Mouse (Mus musculus) C2C12 (cell line): ENCODE measurements around the gene Rasl10a. TPM values are rescaled to one million over a fixed set of nuclear protein-coding genes. Genes with fewer than 3 reads are reported as not detected.
A peak's percentile ranks its signal among the peaks of the same experiment; 100 is the strongest.

Experiments
- H3K27me3 ChIP-seq: one replicate; pipeline ENCODE4 v1.6.1; 2011; ENCODE audit not compliant: control insufficient read depth, insufficient read depth, insufficient read length
- H3K36me3 ChIP-seq: one replicate; pipeline ENCODE4 v1.6.1; 2011; ENCODE audit not compliant: control insufficient read depth, insufficient read depth
- H3K4me3 ChIP-seq: one replicate; pipeline ENCODE4 v1.5.1; 2011; ENCODE audit warnings: mild to moderate bottlenecking, control low read depth; ENCODE audit not compliant: poor library complexity, insufficient read depth, severe bottlenecking
- H3K79me2 ChIP-seq: one replicate; pipeline ENCODE4 v1.6.1; 2011; ENCODE audit not compliant: control insufficient read depth, insufficient read depth
- H3K79me3 ChIP-seq: one replicate; pipeline ENCODE4 v1.6.1; 2011; ENCODE audit warnings: low read depth, control low read depth
- H3ac ChIP-seq: one replicate; pipeline ENCODE3; 2011; ENCODE audit warnings: low read depth; ENCODE audit not compliant: control insufficient read depth, insufficient read length
- CEBPB ChIP-seq: IDR thresholded peaks from one replicate; pipeline ENCODE4 v1.6.1; 2011; ENCODE audit warnings: low read depth, mild to moderate bottlenecking, control low read depth, moderate library complexity
- CTCF ChIP-seq: IDR thresholded peaks from one replicate; pipeline ENCODE4 v1.5.1; 2011; ENCODE audit not compliant: control insufficient read depth, insufficient read depth, insufficient read length
- FOSL1 ChIP-seq: IDR thresholded peaks from one replicate; pipeline ENCODE4 v1.8.0; 2011; ENCODE audit warnings: mild to moderate bottlenecking, low read length; ENCODE audit not compliant: poor library complexity, insufficient read depth, severe bottlenecking
- MAX ChIP-seq: IDR thresholded peaks from one replicate; pipeline ENCODE4 v1.6.1; 2011; ENCODE audit warnings: mild to moderate bottlenecking, control low read depth
- MYOD1 ChIP-seq: IDR thresholded peaks from one replicate; pipeline ENCODE4 v1.6.1; 2011; ENCODE audit warnings: low read depth; ENCODE audit not compliant: control insufficient read depth, insufficient read length
- MYOG ChIP-seq: IDR thresholded peaks from one replicate; pipeline ENCODE4 v1.6.1; 2011; ENCODE audit not compliant: control insufficient read depth, insufficient read length; ENCODE audit errors: extremely low read depth
- USF1 ChIP-seq: IDR thresholded peaks from one replicate; pipeline ENCODE4 v1.6.1; 2011; ENCODE audit warnings: low read depth, mild to moderate bottlenecking, control low read depth, moderate library complexity
- polyA plus RNA-seq: library from polyadenylated mRNA; unstranded; fragments of >200 nt; fragmentation: generic; extraction: Trizol; gene quantifications from one replicate; pipeline ENCODE4 v1.2.1, GENCODE M21; 2012; ENCODE audit warnings: missing spikeins

Rasl10a gene
- polyA plus RNA-seq, 1 experiment, result 1.0 TPM

GRCm38 (mm10) chr11:5064282-5065055 is 6.5 kb downstream of the Rasl10a start:
- peaks cover 31% of the 10 kb centered on the region for H3K79me2 ChIP-seq

GRCm38 (mm10) chr11:5065056-5065821 is 7.3 kb downstream of the Rasl10a start, which contains the start of gene Gas2l1:
TSS of gene Gas2l1 (minus strand) at chr11:5065327.
- no peak for TF ChIP-seq MYOG
- peak; percentile 58 for TF ChIP-seq CTCF
- no peak for TF ChIP-seq MAX
- TF ChIP-seq CEBPB, result no peak
- Histone ChIP-seq H3K79me3 (peaks cover 16% of the 10 kb centered on the region), H3K27me3 (no peaks in the 10 kb centered on the region), H3K4me3 (peak within 1 kb of the TSS; percentile 65), H3K36me3 (peaks cover 35% of the 10 kb centered on the region), H3K79me2 (peaks cover 31% of the 10 kb centered on the region), H3ac (peak within 1 kb of the TSS; percentile 98)

More at GRCm38 (mm10) chr11:5064282-5065055, 6.5 kb downstream of the Rasl10a start:
- peak overlapping the region; percentile 65 for H3K4me3 ChIP-seq
- H3K79me3 ChIP-seq, result peaks cover 16% of the 10 kb centered on the region
- H3K36me3 ChIP-seq, result peaks cover 33% of the 10 kb centered on the region
- TF ChIP-seq CTCF (no peak), MAX (no peak), MYOG (no peak), CEBPB (no peak), MYOD1 (no peak), FOSL1 (no peak), USF1 (no peak)
- peak overlapping the region; percentile 98 for H3ac ChIP-seq
- no peaks in the 10 kb centered on the region for H3K27me3 ChIP-seq

- no peak for TF ChIP-seq CEBPB
- no peak for TF ChIP-seq USF1
- TF ChIP-seq MAX, result no peak
- TF ChIP-seq CTCF, result no peak
- TF ChIP-seq FOSL1, result no peak
- no peak for TF ChIP-seq MYOD1
- TF ChIP-seq MYOG, result no peak
- Histone ChIP-seq H3K4me3 (no peak overlapping the region), H3K36me3 (peaks cover 44% of the 10 kb centered on the region), H3ac (no peak overlapping the region), H3K79me3 (peaks cover 16% of the 10 kb centered on the region), H3K79me2 (peaks cover 30% of the 10 kb centered on the region), H3K27me3 (no peaks in the 10 kb centered on the region)
These were observed 9.1 kb downstream of the Rasl10a start for GRCm38 (mm10) chr11:5067063-5067462.

- Histone ChIP-seq H3K79me3 (peaks cover 10% of the 10 kb centered on the region), H3K4me3 (no peak overlapping the region), H3K36me3 (peaks cover 54% of the 10 kb centered on the region), H3K27me3 (no peaks in the 10 kb centered on the region), H3K79me2 (peaks cover 30% of the 10 kb centered on the region), H3ac (no peak overlapping the region)
- TF ChIP-seq FOSL1 (no peak), MAX (no peak), CTCF (no peak), MYOG (no peak)
These were observed 10.4 kb downstream of the Rasl10a start for GRCm38 (mm10) chr11:5068126-5068971.

GRCm38 (mm10) chr11:5074882-5075281 is 17.0 kb downstream of the Rasl10a start:
- peaks cover 68% of the 10 kb centered on the region for H3K79me2 ChIP-seq
- peaks cover 87% of the 10 kb centered on the region for H3K36me3 ChIP-seq
- no peak for TF ChIP-seq CEBPB
- no peak for TF ChIP-seq MYOG
- H3K27me3 ChIP-seq, result no peaks in the 10 kb centered on the region
- no peak overlapping the region for H3K4me3 ChIP-seq
- peaks cover 35% of the 10 kb centered on the region for H3K79me3 ChIP-seq
- H3ac ChIP-seq, result no peak overlapping the region
